Mouse (Mus musculus) activated CD4-positive, CD25-positive, alpha-beta regulatory T cell, adult 4 months (primary cell): ENCODE results near the gene Kdm5b. TPM values are rescaled to one million over a fixed set of nuclear protein-coding genes. Genes with fewer than 3 reads are reported as not detected.
A peak's percentile ranks its signal among the peaks of the same experiment; 100 is the strongest.

Source experiments
- ATAC-seq: one replicate; pipeline ENCODE4 v1.8.0; 2017
- polyA plus RNA-seq, 2 experiments: library from polyadenylated mRNA; unstranded; fragments of 100-300 nt; shearing (Covaris generic); gene quantifications; one replicate each; pipeline ENCODE4 v1.2.1; 2017

Kdm5b gene
- polyA plus RNA-seq, 2 experiments from 2014 or later = 10.5 to 11.4 TPM

GRCm38 (mm10) chr1:134551869-134552268 is 8.1 kb upstream of the Kdm5b start:
- no peak for ATAC-seq

- no peak for ATAC-seq
These were observed 7.6 kb upstream of the Kdm5b start for GRCm38 (mm10) chr1:134552396-134552795.

GRCm38 (mm10) chr1:134555240-134555870 is 4.6 kb upstream of the Kdm5b start:
- no peak for ATAC-seq

- ATAC-seq = peak; percentile 22
These were observed 3.9 kb upstream of the Kdm5b start for GRCm38 (mm10) chr1:134555871-134556670.

GRCm38 (mm10) chr1:134556671-134557218 is 3.2 kb upstream of the Kdm5b start:
- ATAC-seq = peak; percentile 82

- no peak for ATAC-seq
These were observed 1.5 kb upstream of the Kdm5b start for GRCm38 (mm10) chr1:134558511-134558910.

- no peak for ATAC-seq
These were observed 745 bp upstream of the Kdm5b start for GRCm38 (mm10) chr1:134559226-134559625.

GRCm38 (mm10) chr1:134560396-134560795 is 425 bp downstream of the Kdm5b start:
- peak; percentile 20 for ATAC-seq

GRCm38 (mm10) chr1:134560801-134561769 is 1.1 kb downstream of the Kdm5b start:
- no peak for ATAC-seq

- no peak for ATAC-seq
These were observed 1.8 kb downstream of the Kdm5b start for GRCm38 (mm10) chr1:134561770-134562143.

- no peak for ATAC-seq
These were observed 2.5 kb downstream of the Kdm5b start for GRCm38 (mm10) chr1:134562457-134562856.

GRCm38 (mm10) chr1:134563726-134564125 is 3.8 kb downstream of the Kdm5b start:
- no peak for ATAC-seq

- ATAC-seq = no peak
These were observed 7.5 kb downstream of the Kdm5b start for GRCm38 (mm10) chr1:134567511-134567910.

- no peak for ATAC-seq
These were observed 10.2 kb downstream of the Kdm5b start for GRCm38 (mm10) chr1:134570171-134570570.

- ATAC-seq = no peak
These were observed 10.7 kb downstream of the Kdm5b start for GRCm38 (mm10) chr1:134570631-134571030.

- no peak for ATAC-seq
These were observed 13.4 kb downstream of the Kdm5b start for GRCm38 (mm10) chr1:134573300-134573931.

- ATAC-seq = no peak
These were observed 14.0 kb downstream of the Kdm5b start for GRCm38 (mm10) chr1:134573932-134574315.

- ATAC-seq = no peak
These were observed 17.6 kb downstream of the Kdm5b start for GRCm38 (mm10) chr1:134577384-134578120.

- ATAC-seq = no peak
These were observed 20.8 kb downstream of the Kdm5b start for GRCm38 (mm10) chr1:134580796-134581195.

GRCm38 (mm10) chr1:134583560-134583959 is 23.6 kb downstream of the Kdm5b start:
- no peak for ATAC-seq

- no peak for ATAC-seq
These were observed 29.7 kb downstream of the Kdm5b start for GRCm38 (mm10) chr1:134589676-134590075.
